ENCODE assay signal across 9 mouse cellular contexts in genomic region chr5:67752007-67752406, GRCm38 (mm10).
A peak's percentile ranks its signal among the peaks of the same experiment; 100 is the strongest.
DNase-seq lines count a peak whose midpoint lies in the region.
"Had no signal": no experiment of that assay in that cellular context is flagged by ENCODE, and none has a peak within 500 bp of the region (broad histone marks: within the 10 kb centered on the region; RNA-seq: fewer than 3 reads in every experiment).

No protein-coding gene starts in this region.

- H3K36me3 ChIP-seq in midbrain, embryonic 10.5 days, result peaks cover 20% of the 10 kb centered on the region
- H3K36me3 ChIP-seq: lung, embryonic 15.5 days had no signal

- DNase-seq in ovary, postnatal 36 days (ENCODE audit: low spot score), result peak; percentile 18
- DNase-seq in ovary, adult 18-20 months (ENCODE audit: low spot score), result no peak
- peak; percentile 65 for DNase-seq in cerebellum, adult 8-10 months
- peak; percentile 38 to 51 for DNase-seq in frontal cortex, postnatal 10 days (ENCODE audit: low spot score in 2 of 2)
- DNase-seq in layer of hippocampus, adult 18-20 months (ENCODE audit: low spot score in 2 of 2), result peak; percentile 53 to 78
- peak; percentile 62 for DNase-seq in midbrain, embryonic 10.5 days (ENCODE audit: low spot score)
- DNase-seq in telencephalon, adult 2 months (ENCODE audit: low read depth, low spot score), result peak; percentile 44
- DNase-seq in urinary bladder, postnatal 25 days (ENCODE audit: low spot score), result no peak

- H3K9me3 ChIP-seq in midbrain, embryonic 10.5 days (replicated peaks), result 0 out of 2 replicates have a peak, but pooled peaks cover 5% of the 10 kb centered on the region
- H3K9me3 ChIP-seq: lung, embryonic 15.5 days had no signal

- H3K4me3 ChIP-seq in midbrain, embryonic 10.5 days, result no peak overlapping the region
- H3K4me3 ChIP-seq: lung, embryonic 15.5 days had no signal

- no peaks in the 10 kb centered on the region for H3K27me3 ChIP-seq in midbrain, embryonic 10.5 days (ENCODE audit: low read depth, poor library complexity, severe bottlenecking)
- H3K27me3 ChIP-seq: lung, embryonic 15.5 days had no signal

- H3K27ac ChIP-seq in midbrain, embryonic 10.5 days (replicated peaks), result peak overlapping the region; percentile 78
- H3K27ac ChIP-seq: lung, embryonic 15.5 days had no signal

- H3K4me1 ChIP-seq in midbrain, embryonic 10.5 days, result peaks cover 37% of the 10 kb centered on the region
- H3K4me1 ChIP-seq: lung, embryonic 15.5 days had no signal

- 27% methylated on average over 3 of the region's 3 CpGs for WGBS in midbrain, embryonic 10.5 days

Comparison
In these comparisons a context has a peak if more than half of its experiments do, and no peak if none do; other contexts are left out.
1. DNase-seq: peak in ovary, postnatal 36 days (single experiment), cerebellum, adult 8-10 months (single experiment), frontal cortex, postnatal 10 days (2 of 2), layer of hippocampus, adult 18-20 months (2 of 2), midbrain, embryonic 10.5 days (single experiment) and telencephalon, adult 2 months (single experiment); none in ovary, adult 18-20 months (single experiment) and urinary bladder, postnatal 25 days (single experiment).